Mouse (Mus musculus): ENCODE measurements around the gene Scn3a. TPM values are rescaled to one million over a fixed set of nuclear protein-coding genes. Genes with fewer than 3 reads are reported as not detected.

Scn3a gene
- total and polyA plus RNA-seq, 3 experiments: 0.13 to 0.33 (median 0.24) TPM

DNA sequence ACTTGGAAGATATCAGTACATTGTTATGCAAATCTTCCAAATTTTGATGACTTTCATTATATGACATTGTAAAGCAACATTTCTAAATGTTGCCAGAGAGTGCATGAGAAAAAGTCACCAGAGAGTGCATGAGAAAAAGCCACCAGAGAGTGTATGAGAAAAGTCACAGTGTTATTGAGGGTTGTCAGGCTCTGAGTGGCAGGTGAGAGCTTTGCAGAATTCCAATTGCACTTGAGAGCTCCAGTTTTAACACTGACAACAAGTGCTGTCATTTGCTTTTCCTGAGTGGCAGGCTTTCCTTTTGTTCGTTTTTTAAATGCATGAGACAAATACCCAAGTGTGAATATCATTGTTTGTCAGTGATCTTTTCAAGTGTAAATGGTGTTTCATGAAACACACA lies 25.6 kb downstream of the Scn3a start:
- H3K4me1 ChIP-seq (ENCODE audit: control insufficient read depth in 1 of 2, insufficient read depth in 2 of 2): peaks cover 2 to 23% of the 10 kb centered on the region in 2 experiments; a peak in 2 of 4 replicates
- in situ Hi-C loops (cut with MboI; ENCODE audit: low pct_ligation_motif_present, low pct_unique_long_range_greater_than_20kb, low sequenced_read_pairs) (no loop called here), dilution Hi-C loops (cut with MboI; ENCODE audit: extremely low pct_ligation_motif_present, extremely low pct_unique_long_range_greater_than_20kb, low sequenced_read_pairs) (no loop called here)
- DNase-seq (ENCODE audit: extremely low read depth): no peak
- H3K4me3 ChIP-seq (replicated peaks in 1 of 3; ENCODE audit: low read depth in 2 of 3, low read length in 2 of 3, poor library complexity in 1 of 3): no peak overlapping the region
- H3K36me3 ChIP-seq (replicated peaks in 1 of 2; ENCODE audit: control insufficient read depth in 1 of 2, insufficient read depth in 1 of 2, low read length in 1 of 2): no peaks in the 10 kb centered on the region
- no peak overlapping the region for H3K4me2 ChIP-seq (ENCODE audit: insufficient read depth, low read depth, poor library complexity, severe bottlenecking)
- no peaks in the 10 kb centered on the region for H3K27me3 ChIP-seq (replicated peaks)
- no peak overlapping the region for H3K27ac ChIP-seq (ENCODE audit: insufficient read depth, low read depth)
- H3K9me3 ChIP-seq (replicated peaks; ENCODE audit: low read length): no peaks in the 10 kb centered on the region
- H3K9ac ChIP-seq (ENCODE audit: insufficient read depth, low read depth): no peak overlapping the region
- no peaks in the 10 kb centered on the region for H3K79me2 ChIP-seq (replicated peaks; ENCODE audit: control insufficient read depth, extremely low read depth, insufficient read depth, poor library complexity, severe bottlenecking)
- TF ChIP-seq JUND (conservative IDR thresholded peaks at IDR 0.05; ENCODE audit: low read depth, low read length) (no peak), POLR2AphosphoS2 (IDR thresholded peaks at IDR 0.05; ENCODE audit: low read depth, low read length) (no peak), MAZ (IDR thresholded peaks at IDR 0.05; ENCODE audit: low read depth, low read length) (no peak), ZMIZ1 (IDR thresholded peaks at IDR 0.05; ENCODE audit: low read depth, low read length) (no peak), NELFE (IDR thresholded peaks at IDR 0.05; ENCODE audit: low read depth, low read length) (no peak), ZNF384 (IDR thresholded peaks at IDR 0.05; ENCODE audit: low read depth, low read length) (no peak), E2F4 (IDR thresholded peaks at IDR 0.05; ENCODE audit: insufficient replicate concordance, low read depth, low read length) (no peak)

DNA sequence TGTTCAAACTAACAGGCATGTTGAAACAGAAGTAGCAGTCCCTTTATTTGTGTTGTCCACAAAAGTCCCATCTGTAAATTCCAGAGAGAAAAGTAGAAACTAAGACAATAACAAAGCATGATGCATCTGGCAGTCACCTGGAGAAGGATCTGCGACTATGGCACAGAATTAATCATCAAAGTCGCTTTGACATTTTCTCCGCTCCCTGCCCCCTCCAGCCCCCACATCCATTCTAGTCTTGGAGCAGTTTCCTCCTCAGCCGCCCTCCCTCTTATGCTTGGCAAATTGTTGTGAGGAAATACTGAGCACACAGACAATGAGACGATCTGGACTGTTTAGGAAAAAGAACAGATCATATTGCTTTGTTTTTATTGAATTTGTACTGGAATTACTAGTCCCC lies 29.0 kb downstream of the Scn3a start:
- no peak overlapping the region for H3K9ac ChIP-seq (ENCODE audit: insufficient read depth, low read depth)
- no peak for DNase-seq (ENCODE audit: extremely low read depth)
- H3K9me3 ChIP-seq (replicated peaks; ENCODE audit: low read length): no peaks in the 10 kb centered on the region
- no peak overlapping the region for H3K4me2 ChIP-seq (ENCODE audit: insufficient read depth, low read depth, poor library complexity, severe bottlenecking)
- in situ Hi-C loops (cut with MboI; ENCODE audit: low pct_ligation_motif_present, low pct_unique_long_range_greater_than_20kb, low sequenced_read_pairs): no loop called here
- TF ChIP-seq MEF2A (IDR thresholded peaks at IDR 0.05; ENCODE audit: borderline replicate concordance, low read depth, low read length): no peak
- TF ChIP-seq IRF4 (IDR thresholded peaks at IDR 0.05; ENCODE audit: low read depth, low read length): no peak
- TF ChIP-seq JUN (IDR thresholded peaks at IDR 0.05; ENCODE audit: insufficient read depth, low read depth, low read length): no peak
- no peak for TF ChIP-seq MXI1 (IDR thresholded peaks at IDR 0.05; ENCODE audit: low read depth, low read length)
- no peak for TF ChIP-seq NRF1 (IDR thresholded peaks at IDR 0.05; ENCODE audit: low read depth, low read length)
- no peak for TF ChIP-seq TBP (conservative IDR thresholded peaks at IDR 0.05; ENCODE audit: low read depth, low read length)
- TF ChIP-seq PAX5 (IDR thresholded peaks at IDR 0.05; ENCODE audit: low read length): no peak
- TF ChIP-seq SIN3A (IDR thresholded peaks at IDR 0.05; ENCODE audit: low read length): no peak
- TF ChIP-seq MAZ (IDR thresholded peaks at IDR 0.05; ENCODE audit: low read depth, low read length): no peak
- H3K4me1 ChIP-seq (ENCODE audit: control insufficient read depth in 1 of 2, insufficient read depth in 2 of 2): peaks cover 2 to 6% of the 10 kb centered on the region in 2 experiments; a peak in 1 of 4 replicates
- no peaks in the 10 kb centered on the region for H3K36me3 ChIP-seq (replicated peaks in 1 of 2; ENCODE audit: control insufficient read depth in 1 of 2, insufficient read depth in 1 of 2, low read length in 1 of 2)
- no peaks in the 10 kb centered on the region for H3K27me3 ChIP-seq (replicated peaks)
- H3K79me2 ChIP-seq (replicated peaks; ENCODE audit: control insufficient read depth, extremely low read depth, insufficient read depth, poor library complexity, severe bottlenecking): no peaks in the 10 kb centered on the region
- no peak overlapping the region for H3K4me3 ChIP-seq (replicated peaks in 1 of 3; ENCODE audit: low read depth in 2 of 3, low read length in 2 of 3, poor library complexity in 1 of 3)
- H3K27ac ChIP-seq (ENCODE audit: insufficient read depth, low read depth): no peak overlapping the region
- dilution Hi-C loops (cut with MboI; ENCODE audit: extremely low pct_ligation_motif_present, extremely low pct_unique_long_range_greater_than_20kb, low sequenced_read_pairs): no loop called here

Measured in CH12.LX (cell line).